Mouse (Mus musculus) layer of hippocampus, adult 18-20 months (tissue): ENCODE results near the gene Tctn3. TPM values are rescaled to one million over a fixed set of nuclear protein-coding genes. Genes with fewer than 3 reads are reported as not detected.
"Not testable (repeated sequence)": the region's sequence is repeated elsewhere in the genome, so short reads cannot be mapped to it uniquely, and the experiment has no call there.

Experiments used
- DNase-seq, 2 experiments: peaks; one replicate each; pipeline ENCODE4 v3.0.0; 2022; ENCODE audit warnings: low spot score in 2 of 2
- total RNA-seq, 2 experiments: library from RNA; stranded (reverse); gene quantifications; 2 replicates each; pipeline ENCODE4 v1.2.3; 2021

Gene Tctn3
- total RNA-seq, 2 experiments from 2014 or later, result 15.1 to 16.6 TPM

DNA sequence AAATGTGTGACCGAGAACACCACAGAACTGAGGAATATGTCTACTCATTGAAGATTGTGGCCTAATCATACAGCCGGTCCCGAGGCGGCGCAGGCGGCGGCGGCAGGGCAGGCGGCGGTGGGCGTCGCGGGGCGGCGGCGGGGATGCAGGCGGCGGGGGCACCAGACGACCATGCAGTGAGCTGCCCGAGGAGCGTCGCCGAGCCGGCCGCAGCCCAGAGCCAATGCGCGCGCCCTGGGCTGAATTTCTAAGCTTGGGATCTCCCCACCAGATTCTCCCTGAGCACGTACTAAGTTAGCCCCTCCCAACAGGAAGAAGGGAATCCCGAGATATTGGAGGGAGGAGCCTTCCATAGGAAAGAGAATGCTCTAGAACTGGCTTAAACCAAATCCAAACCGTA, 50.5 kb downstream of the Tctn3 start:
- DNase-seq, result not testable (repeated sequence)

DNA sequence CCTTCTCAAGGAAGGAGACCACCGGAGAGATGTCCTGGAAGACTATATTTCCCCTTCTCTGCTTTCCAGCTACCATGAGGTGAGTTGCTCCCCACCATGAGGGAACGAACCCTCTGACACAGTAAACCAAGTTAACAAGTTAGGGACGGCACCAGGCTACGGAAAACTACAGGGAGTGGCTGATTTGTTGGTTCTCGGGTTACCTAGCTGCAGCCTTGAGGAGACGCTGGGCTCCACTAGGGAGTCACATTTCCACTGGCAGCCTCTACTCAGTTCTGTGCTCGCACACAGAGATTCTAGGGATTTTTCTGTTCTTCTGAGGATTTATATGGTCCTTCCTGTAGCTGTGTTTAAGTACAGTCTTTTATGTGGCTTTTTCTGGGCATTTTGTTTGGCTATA, 56.0 kb downstream of the Tctn3 start:
- DNase-seq, result no peak

DNA sequence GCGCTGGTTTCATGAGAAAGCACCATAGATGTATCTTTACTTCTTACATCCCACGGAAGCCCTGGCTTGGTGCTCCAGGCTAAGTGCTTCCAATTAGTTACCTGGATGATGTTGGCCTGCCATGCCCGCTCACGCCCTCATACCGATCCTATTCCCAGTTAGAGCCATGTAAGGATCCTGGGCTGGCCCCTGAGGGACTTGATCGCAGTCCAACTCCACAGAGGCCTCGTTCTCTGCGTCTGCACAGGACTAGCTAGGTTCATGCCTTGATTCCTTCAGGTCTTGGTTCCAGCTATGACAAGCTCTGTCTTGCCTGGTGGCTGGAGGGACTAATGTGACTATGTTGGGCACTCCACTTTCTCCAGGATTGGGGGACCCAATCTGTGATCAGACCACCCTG, 56.9 kb downstream of the Tctn3 start:
- no peak for DNase-seq

DNA sequence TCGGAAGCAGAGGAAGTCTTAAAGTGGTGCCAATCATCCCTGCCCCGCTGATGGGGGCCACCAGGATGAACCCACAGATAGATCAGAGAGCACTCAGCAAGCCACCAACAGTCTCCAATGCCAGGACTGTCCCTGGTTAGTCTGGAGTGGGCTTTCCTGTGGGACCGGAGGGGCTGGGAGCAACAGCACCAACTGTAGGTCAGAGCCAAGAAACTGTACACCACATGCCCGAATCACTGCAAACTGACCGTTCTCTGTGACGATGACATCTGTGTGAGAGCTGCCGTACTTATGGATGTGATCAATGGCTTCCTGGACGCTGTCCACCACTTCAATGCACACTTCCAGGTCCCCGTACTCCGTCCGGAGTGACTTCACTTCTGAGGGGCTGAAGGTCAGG, 57.7 kb downstream of the Tctn3 start:
- no peak for DNase-seq

DNA sequence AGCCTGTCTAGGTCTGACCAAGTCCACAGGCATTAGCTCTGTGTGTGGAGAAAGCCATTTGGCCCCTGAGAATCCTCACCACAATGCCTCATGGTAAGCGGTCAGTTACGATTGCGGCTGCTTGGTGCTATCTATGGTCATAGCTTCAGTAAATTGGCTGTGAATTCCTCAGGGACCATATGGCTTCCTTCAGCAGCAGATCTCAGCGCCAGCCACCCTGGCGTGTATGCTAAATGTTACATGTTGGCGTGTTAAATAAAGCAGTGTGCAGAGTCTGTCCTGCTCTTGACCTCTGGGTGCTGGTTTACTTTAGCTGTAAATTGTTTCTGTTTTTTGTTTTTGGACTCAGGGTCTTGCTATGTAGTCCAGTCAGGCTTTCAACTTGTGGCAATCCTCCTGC, 58.2 kb downstream of the Tctn3 start:
- DNase-seq, result no peak

DNA sequence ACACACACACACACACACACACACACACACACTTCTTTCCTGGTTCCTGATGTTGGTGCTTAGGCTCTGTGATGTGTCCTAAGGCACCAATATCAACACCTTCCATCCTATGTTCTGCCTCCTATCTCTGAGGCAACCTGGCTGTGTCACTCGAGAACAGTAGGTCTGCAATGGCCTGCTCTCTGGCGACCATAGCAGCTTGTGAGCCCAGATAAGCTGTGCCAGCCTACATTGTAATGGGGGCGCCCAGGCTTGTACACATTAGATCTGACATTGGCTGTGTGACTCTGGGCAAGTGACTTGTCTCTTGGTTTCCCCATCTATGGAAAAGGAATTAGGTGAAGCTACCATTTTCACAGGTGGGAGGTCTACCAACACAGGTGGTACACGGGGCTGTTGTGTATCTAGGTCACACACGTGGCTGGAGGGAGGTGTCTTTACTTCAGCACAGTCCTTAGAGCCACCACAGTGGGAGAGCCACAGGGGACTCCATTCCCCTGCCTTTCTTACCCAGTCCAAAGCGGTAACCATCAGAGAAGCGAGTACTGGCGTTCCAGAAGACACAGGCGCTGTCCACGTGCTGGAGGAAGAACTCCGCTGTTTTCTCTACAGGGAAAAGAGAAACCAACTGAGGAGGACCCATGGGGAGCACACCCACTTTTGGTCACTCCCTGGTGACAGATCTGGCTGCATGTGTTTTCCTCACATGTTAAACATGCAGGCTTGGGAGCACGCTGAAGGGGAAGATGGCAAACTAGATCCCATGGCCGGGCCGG, 58.8 kb downstream of the Tctn3 start:
- DNase-seq, result no peak

DNA sequence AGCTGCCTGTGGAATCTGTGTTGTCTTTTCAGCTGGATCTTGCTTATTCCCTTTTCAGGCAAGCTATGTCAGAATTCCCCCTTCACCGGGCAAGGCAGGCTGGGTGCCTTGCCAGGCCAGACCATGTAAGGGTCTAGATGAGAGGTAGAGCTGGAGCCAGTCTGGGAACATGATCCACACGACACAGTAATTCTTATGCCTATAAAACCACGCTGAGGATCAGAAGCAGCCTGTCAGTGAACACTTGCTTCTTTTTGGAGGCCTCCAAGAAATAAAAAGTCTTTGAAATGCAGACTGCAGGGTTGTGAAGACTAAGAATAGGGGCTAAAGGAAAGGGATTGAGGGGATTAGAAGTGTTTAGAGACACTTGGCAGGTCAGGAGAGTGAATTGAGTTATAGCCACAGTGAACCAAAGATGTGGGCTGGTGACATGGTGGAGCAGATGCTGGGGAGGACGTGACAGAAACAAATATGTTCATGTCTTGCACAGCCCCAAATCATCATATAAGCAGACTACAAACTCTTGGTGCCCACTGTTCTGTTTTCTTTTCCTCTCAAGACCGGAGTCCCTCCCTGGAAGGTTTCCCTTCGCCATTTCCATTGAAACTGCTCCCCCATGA, 62.4 kb downstream of the Tctn3 start:
- DNase-seq, result peak in 1 of 2 experiments; percentile 23

DNA sequence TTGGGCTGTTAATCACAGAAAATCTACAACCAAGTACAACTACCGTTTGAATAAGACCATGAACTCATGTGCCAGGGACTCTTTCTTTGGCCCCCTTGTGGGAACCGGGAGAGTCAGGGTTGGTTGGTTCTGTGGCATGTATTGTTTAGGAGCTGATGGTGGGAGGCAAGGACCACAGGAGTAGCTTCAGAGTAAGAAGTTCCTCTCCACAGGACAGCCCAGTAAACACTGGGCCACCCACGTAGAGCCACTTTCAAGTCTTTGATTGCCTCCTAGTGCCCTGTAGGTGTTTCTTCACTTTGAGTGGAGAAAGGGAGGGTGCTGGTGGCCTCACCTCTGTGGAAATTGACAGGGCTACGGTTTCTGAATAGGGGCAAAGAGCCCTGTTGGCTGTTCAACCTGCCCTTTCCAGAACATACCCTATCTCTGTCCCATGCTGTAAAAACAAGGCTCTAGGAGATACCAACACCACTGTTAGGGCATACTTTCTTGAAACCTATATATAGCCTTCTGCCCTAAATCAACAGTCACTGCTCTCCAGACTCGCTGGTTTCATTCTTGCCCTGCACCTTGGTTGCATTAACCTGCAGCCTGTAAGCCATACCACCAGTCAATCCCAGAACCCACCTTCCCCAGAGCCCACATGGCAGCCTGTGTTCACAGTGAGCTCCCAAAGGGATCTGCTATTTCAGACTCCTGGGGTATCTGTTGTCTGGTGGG, 63.1 kb downstream of the Tctn3 start:
- DNase-seq, result no peak

DNA sequence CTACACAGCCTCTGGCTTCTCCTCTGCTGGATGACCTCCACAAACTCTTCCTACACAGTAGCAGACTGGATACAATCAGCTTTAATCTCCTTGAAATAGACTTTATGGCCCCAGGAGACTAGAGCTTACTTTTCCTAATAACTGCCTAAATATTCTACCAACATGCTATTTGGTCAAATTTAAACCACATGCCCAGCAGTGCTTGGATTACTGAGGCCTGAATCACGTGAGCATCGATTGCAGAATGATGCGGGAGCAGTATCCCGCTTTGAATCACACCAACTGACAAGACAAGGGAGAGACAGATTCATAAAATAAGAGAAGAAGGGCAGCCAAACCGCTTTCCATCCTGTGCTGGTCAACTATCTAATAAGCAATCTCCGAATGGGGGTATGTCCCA, 63.6 kb downstream of the Tctn3 start:
- DNase-seq, result no peak

Other genes starting within 250 kb of the Tctn3 start
- 100 to 1,000 TPM; 195 to 206 TPM for gene Sorbs1, start 98.5 kb downstream of the Tctn3 start, total RNA-seq
- 10 to 100 TPM; 19.6 to 22.3 TPM for gene Aldh18a1, start 23.8 kb downstream of the Tctn3 start, total RNA-seq
- gene Entpd1, start 133 bp upstream of the Tctn3 start, total RNA-seq, result 10 to 100 TPM; 14.2 to 14.6 TPM
- 1 to 10 TPM in 1 of 2 experiments, under 1 TPM in 1; 0.54 to 1.1 TPM for gene Cc2d2b, start 136.5 kb upstream of the Tctn3 start, total RNA-seq
- 1 to 10 TPM; 6.7 to 7.4 TPM for gene Ccnj, start 219.0 kb upstream of the Tctn3 start, total RNA-seq